Mouse (Mus musculus): Measurements from ENCODE around the gene Hunk. TPM values are rescaled to one million over a fixed set of nuclear protein-coding genes. Genes with fewer than 3 reads are reported as not detected.

The Hunk gene
- total and polyA plus RNA-seq, 3 experiments, result 0.01 TPM; not detected in 2

DNA sequence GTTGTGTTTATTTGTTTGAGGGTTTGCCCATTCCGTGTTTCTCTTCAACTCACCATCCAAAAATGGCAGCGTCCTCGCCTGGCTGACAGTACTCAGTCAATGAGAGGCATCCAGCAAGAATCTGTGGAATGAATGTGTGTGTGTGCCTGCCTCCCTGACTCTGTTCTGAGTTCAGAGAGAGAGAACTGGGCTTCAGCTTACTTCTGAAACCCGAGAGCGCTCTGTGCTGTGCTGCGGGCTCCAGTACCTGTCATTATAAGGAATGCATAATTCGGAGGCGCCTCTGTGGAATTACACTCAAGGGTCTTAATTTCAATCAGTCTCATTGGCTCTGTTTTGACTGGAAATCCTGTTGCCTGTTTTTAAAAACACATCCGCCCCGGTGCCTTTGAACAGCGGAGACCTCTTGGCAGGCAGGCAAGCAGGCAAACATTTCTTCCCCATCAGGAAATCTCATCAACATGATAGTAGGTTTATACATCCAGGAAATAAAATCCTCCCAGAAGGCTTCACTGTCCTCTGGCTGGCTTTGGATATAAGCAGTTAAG is 77.0 kb downstream of the Hunk start:
- Histone ChIP-seq H3K9me3 (replicated peaks; ENCODE audit: insufficient read depth, low read length) (no peaks in the 10 kb centered on the region), H3K27me3 (ENCODE audit: control insufficient read depth in 1 of 2, insufficient read depth in 2 of 2, low read length in 2 of 2) (no peaks in the 10 kb centered on the region), H3K4me3 (ENCODE audit: control insufficient read depth in 1 of 2, insufficient read depth in 1 of 2, low read depth in 2 of 2, low read length in 2 of 2) (no peak overlapping the region), H3K27ac (ENCODE audit: control insufficient read depth, low read depth, low read length) (no peak overlapping the region), H3K79me2 (ENCODE audit: control insufficient read depth, insufficient read depth, low read length, poor library complexity) (no peaks in the 10 kb centered on the region), H3K36me3 (ENCODE audit: control insufficient read depth in 1 of 2, insufficient read depth in 2 of 2, low read length in 2 of 2) (no peaks in the 10 kb centered on the region), H3K9ac (ENCODE audit: control insufficient read depth, low read depth, low read length, poor library complexity, severe bottlenecking) (no peak overlapping the region), H3K4me1 (ENCODE audit: control insufficient read depth in 1 of 2, insufficient read depth in 2 of 2, low read length in 2 of 2) (no peaks in the 10 kb centered on the region)
- no peak for DNase-seq (ENCODE audit: low read depth, low spot score)
- TF ChIP-seq E2F4 (IDR thresholded peaks at IDR 0.05; ENCODE audit: borderline replicate concordance, low read depth, low read length), result no peak
- no peak for TF ChIP-seq CHD2 (IDR thresholded peaks at IDR 0.05; ENCODE audit: low read length)
- TF ChIP-seq CTCF (IDR thresholded peaks at IDR 0.05 in 2 of 3, conservative IDR thresholded peaks at IDR 0.05 in 1 of 3; ENCODE audit: control insufficient read depth in 1 of 3, insufficient read depth in 1 of 3, low read depth in 2 of 3, low read length in 3 of 3, poor library complexity in 1 of 3, severe bottlenecking in 1 of 3), result no peak
- TF ChIP-seq POLR2AphosphoS5 (IDR thresholded peaks at IDR 0.05; ENCODE audit: borderline replicate concordance, low read depth, low read length), result no peak
- TF ChIP-seq TBP (IDR thresholded peaks at IDR 0.05; ENCODE audit: low read depth, low read length), result no peak
- no peak for TF ChIP-seq EP300 (IDR thresholded peaks at IDR 0.05; ENCODE audit: low read depth in 1 of 2, low read length in 2 of 2)

DNA sequence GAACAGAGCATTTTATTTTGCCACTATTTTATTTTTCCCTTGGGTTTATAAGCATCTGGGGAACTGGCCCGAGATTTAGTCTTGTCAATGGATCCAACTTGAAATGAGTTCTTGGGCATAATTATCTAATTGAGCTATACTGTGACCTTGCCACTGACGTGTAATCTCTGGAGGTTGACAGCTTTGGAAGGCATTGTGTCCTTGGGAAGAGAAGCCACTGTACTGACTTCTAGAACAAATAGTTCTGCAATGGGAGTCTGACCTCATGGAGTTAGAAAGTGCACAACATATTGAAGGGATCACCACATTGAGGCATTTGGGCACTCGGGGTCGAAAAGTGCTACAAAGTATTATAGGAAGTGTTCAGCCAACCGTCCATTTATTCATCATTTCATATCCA is 79.3 kb downstream of the Hunk start:
- Histone ChIP-seq H3K4me1 (ENCODE audit: control insufficient read depth in 1 of 2, insufficient read depth in 2 of 2, low read length in 2 of 2) (no peaks in the 10 kb centered on the region), H3K9ac (ENCODE audit: control insufficient read depth, low read depth, low read length, poor library complexity, severe bottlenecking) (no peak overlapping the region), H3K9me3 (replicated peaks; ENCODE audit: insufficient read depth, low read length) (no peaks in the 10 kb centered on the region), H3K27ac (ENCODE audit: control insufficient read depth, low read depth, low read length) (no peak overlapping the region), H3K79me2 (ENCODE audit: control insufficient read depth, insufficient read depth, low read length, poor library complexity) (no peaks in the 10 kb centered on the region), H3K27me3 (ENCODE audit: control insufficient read depth in 1 of 2, insufficient read depth in 2 of 2, low read length in 2 of 2) (no peaks in the 10 kb centered on the region), H3K4me3 (ENCODE audit: control insufficient read depth in 1 of 2, insufficient read depth in 1 of 2, low read depth in 2 of 2, low read length in 2 of 2) (no peak overlapping the region), H3K36me3 (ENCODE audit: control insufficient read depth in 1 of 2, insufficient read depth in 2 of 2, low read length in 2 of 2) (no peaks in the 10 kb centered on the region)
- TF ChIP-seq ELF1 (IDR thresholded peaks at IDR 0.05; ENCODE audit: low read depth, low read length), result no peak
- TF ChIP-seq ZC3H11A (IDR thresholded peaks at IDR 0.05; ENCODE audit: low read depth, low read length), result no peak
- TF ChIP-seq GABPA (IDR thresholded peaks at IDR 0.05; ENCODE audit: low read depth, low read length), result no peak
- TF ChIP-seq TAL1 (IDR thresholded peaks at IDR 0.05; ENCODE audit: low read length), result no peak
- TF ChIP-seq RCOR1 (IDR thresholded peaks at IDR 0.05; ENCODE audit: low read depth, low read length), result no peak
- TF ChIP-seq MYB (IDR thresholded peaks at IDR 0.05; ENCODE audit: low read depth, low read length), result no peak
- no peak for TF ChIP-seq POLR2A (IDR thresholded peaks at IDR 0.05; ENCODE audit: control insufficient read depth in 1 of 2, insufficient read depth in 1 of 2, low read depth in 1 of 2, low read length in 2 of 2, poor library complexity in 1 of 2)
- no peak for TF ChIP-seq HCFC1 (IDR thresholded peaks at IDR 0.05; ENCODE audit: low read depth, low read length)
- no peak for TF ChIP-seq MXI1 (IDR thresholded peaks at IDR 0.05; ENCODE audit: low read depth, low read length)
- no peak for TF ChIP-seq EP300 (IDR thresholded peaks at IDR 0.05; ENCODE audit: low read depth in 1 of 2, low read length in 2 of 2)
- TF ChIP-seq SMC3 (IDR thresholded peaks at IDR 0.05; ENCODE audit: low read depth, low read length), result no peak
- TF ChIP-seq POLR2AphosphoS5 (IDR thresholded peaks at IDR 0.05; ENCODE audit: borderline replicate concordance, low read depth, low read length), result no peak
- TF ChIP-seq ETS1 (IDR thresholded peaks at IDR 0.05; ENCODE audit: low read depth, low read length), result no peak
- no peak for TF ChIP-seq MEF2A (IDR thresholded peaks at IDR 0.05; ENCODE audit: extremely low read depth, insufficient replicate concordance, low read depth, low read length, poor library complexity, severe bottlenecking)
- TF ChIP-seq JUND (IDR thresholded peaks at IDR 0.05; ENCODE audit: low read depth, low read length), result no peak
- no peak for TF ChIP-seq ZMIZ1 (IDR thresholded peaks at IDR 0.05; ENCODE audit: low read depth, low read length)
- no peak for TF ChIP-seq SIN3A (IDR thresholded peaks at IDR 0.05; ENCODE audit: low read length)
- DNase-seq (ENCODE audit: low read depth, low spot score), result no peak

All from MEL (cell line).